Mouse (Mus musculus) liver, embryonic 14 days (tissue): ENCODE measurements around the gene Zfp866. TPM values are rescaled to one million over a fixed set of nuclear protein-coding genes. Genes with fewer than 3 reads are reported as not detected.

ENCODE experiments used
- polyA plus RNA-seq: library from polyadenylated mRNA; depleted of rRNA; stranded (reverse); fragments of >200 nt; gene quantifications from 2 replicates; pipeline ENCODE4 v1.2.3, GENCODE M21; 2012; rRNA removed

The Zfp866 gene
- polyA plus RNA-seq: 6.2 and 7.1 TPM in 2 replicates

GRCm38 (mm10) chr8:69790773-69791367 lies at the start of gene Zfp866, which contains the start of gene Atp13a1:
Gene Zfp866, minus strand, starts transcription at chr8:69791178.
Gene Atp13a1, plus strand, starts transcription at chr8:69791163.

GRCm38 (mm10) chr8:69832298-69832853 lies 41.4 kb upstream of the Zfp866 start, which contains the start of gene Pbx4:
Gene Pbx4, plus strand, starts transcription at chr8:69832491.

GRCm38 (mm10) chr8:69822386-69823191 lies 31.6 kb upstream of the Zfp866 start, which contains the start of gene Lpar2:
Gene Lpar2, plus strand, starts transcription at chr8:69822429.

GRCm38 (mm10) chr8:69808094-69808863 lies 17.3 kb upstream of the Zfp866 start, which contains the start of gene Gmip:
Gene Gmip, plus strand, starts transcription at chr8:69808679.

GRCm38 (mm10) chr8:69774503-69775148 lies 16.4 kb downstream of the Zfp866 start, which contains the start of gene Gm20422:
Gene Gm20422, minus strand, starts transcription at chr8:69774886.

GRCm38 (mm10) chr8:69749544-69750454 lies 41.2 kb downstream of the Zfp866 start, which contains the start of gene Zfp963:
Gene Zfp963, minus strand, starts transcription at chr8:69749970.

Other genes starting within 250 kb of the Zfp866 start
- 4.2 and 5.0 TPM in 2 replicates for gene Zfp868, start 165.6 kb downstream of the Zfp866 start, polyA plus RNA-seq
- gene Zfp964, start 136.7 kb downstream of the Zfp866 start, polyA plus RNA-seq: 0.27 and 0.35 TPM in 2 replicates
- gene Zfp869, start 80.5 kb downstream of the Zfp866 start, polyA plus RNA-seq: 5.8 and 6.5 TPM in 2 replicates
- 1.7 and 1.8 TPM in 2 replicates for gene Zfp963, start 41.2 kb downstream of the Zfp866 start, polyA plus RNA-seq
- 0.44 and 0.58 TPM in 2 replicates for gene Gm20422, start 16.3 kb downstream of the Zfp866 start, polyA plus RNA-seq
- 17.0 and 18.9 TPM in 2 replicates for gene Atp13a1, start within 50 bp of the Zfp866 start, polyA plus RNA-seq
- gene Gmip, start 17.5 kb upstream of the Zfp866 start, polyA plus RNA-seq: 5.0 and 6.7 TPM in 2 replicates
- gene Lpar2, start 31.3 kb upstream of the Zfp866 start, polyA plus RNA-seq: 0.29 and 0.47 TPM in 2 replicates
- 2.3 and 2.6 TPM in 2 replicates for gene Pbx4, start 41.3 kb upstream of the Zfp866 start, polyA plus RNA-seq
- gene Cilp2, start 96.5 kb upstream of the Zfp866 start, polyA plus RNA-seq: 0.02 and 0.03 TPM in 2 replicates
- 0.25 and 0.47 TPM in 2 replicates for gene Tssk6, start 111.0 kb upstream of the Zfp866 start, polyA plus RNA-seq
- gene Ndufa13, start 111.4 kb upstream of the Zfp866 start, polyA plus RNA-seq: 46.0 and 50.1 TPM in 2 replicates
- gene Yjefn3, start 111.5 kb upstream of the Zfp866 start, polyA plus RNA-seq: 0.27 and 0.41 TPM in 2 replicates
- 17.5 and 20.3 TPM in 2 replicates for gene Gatad2a, start 205.2 kb upstream of the Zfp866 start, polyA plus RNA-seq